Mouse (Mus musculus) CH12.LX (cell line): ENCODE measurements at regions not wholly inside any gene's neighbourhood (a gene's known extent, or its start where the extent isn't known, plus 50 kb on each side); places are given as distances from the start of the nearest gene placed in this dataset.

Experiments
- CTCF ChIP-seq, 2 experiments: IDR thresholded peaks in 1 of 2; conservative IDR thresholded peaks in 1 of 2; 2 replicates each; pipeline ENCODE4 v1.5.1; 2011 to 2012; ENCODE audit warnings: low read depth in 2 of 2, low read length in 2 of 2, improper control_type of control experiment in 1 of 2, inconsistent platforms in 1 of 2, mild to moderate bottlenecking in 1 of 2, moderate library complexity in 1 of 2
- HCFC1 ChIP-seq: IDR thresholded peaks from 2 replicates; pipeline ENCODE4 v1.6.1; 2012; ENCODE audit warnings: low read depth, mild to moderate bottlenecking, inconsistent platforms, low read length, improper control_type of control experiment

GRCm38 (mm10) chr13:30085446-30085845 is 50.8 kb upstream of the Mboat1 start:
- TF ChIP-seq CTCF (conservative IDR thresholded peaks at IDR 0.05 in 1 of 2, IDR thresholded peaks at IDR 0.05 in 1 of 2; ENCODE audit: low read depth in 2 of 2, low read length in 2 of 2) (no peak), HCFC1 (no peak)
